Mouse (Mus musculus): Measurements from ENCODE around the gene Sdk2.

GRCm38 (mm10) chr11:113931701-113932100, 135.1 kb downstream of the Sdk2 start:
- TF ChIP-seq TCF12 (IDR thresholded peaks at IDR 0.05; ENCODE audit: low read depth, low read length), result no peak
- no peak for TF ChIP-seq ZC3H11A (IDR thresholded peaks at IDR 0.05; ENCODE audit: low read depth, low read length)
- no peak for TF ChIP-seq CTCF (IDR thresholded peaks at IDR 0.05 in 2 of 3, conservative IDR thresholded peaks at IDR 0.05 in 1 of 3; ENCODE audit: control insufficient read depth in 1 of 3, insufficient read depth in 1 of 3, low read depth in 2 of 3, low read length in 3 of 3, poor library complexity in 1 of 3, severe bottlenecking in 1 of 3)
- TF ChIP-seq GABPA (IDR thresholded peaks at IDR 0.05; ENCODE audit: low read depth, low read length), result no peak
- TF ChIP-seq TBP (IDR thresholded peaks at IDR 0.05; ENCODE audit: low read depth, low read length), result no peak
- TF ChIP-seq UBTF (IDR thresholded peaks at IDR 0.05; ENCODE audit: borderline replicate concordance, insufficient read depth, low read depth, low read length), result no peak
- TF ChIP-seq MAFK (IDR thresholded peaks at IDR 0.05; ENCODE audit: borderline replicate concordance, low read depth, low read length), result no peak
- no peak for TF ChIP-seq EP300 (IDR thresholded peaks at IDR 0.05; ENCODE audit: low read depth in 1 of 2, low read length in 2 of 2)
- TF ChIP-seq RCOR1 (IDR thresholded peaks at IDR 0.05; ENCODE audit: low read depth, low read length), result no peak
- TF ChIP-seq USF2 (IDR thresholded peaks at IDR 0.05; ENCODE audit: borderline replicate concordance in 1 of 2, insufficient read depth in 1 of 2, low read depth in 1 of 2, low read length in 2 of 2), result no peak
- TF ChIP-seq NRF1 (IDR thresholded peaks at IDR 0.05; ENCODE audit: insufficient read depth, low read depth, low read length, poor library complexity, severe bottlenecking), result no peak
- no peak for TF ChIP-seq POLR2A (IDR thresholded peaks at IDR 0.05; ENCODE audit: control insufficient read depth in 1 of 2, insufficient read depth in 1 of 2, low read depth in 1 of 2, low read length in 2 of 2, poor library complexity in 1 of 2)
